ENCODE assay signal across 22 mouse cellular contexts in genomic region chr17:32359928-32360327, GRCm38 (mm10). TPM values are rescaled to one million over a fixed set of nuclear protein-coding genes. Genes with fewer than 3 reads are reported as not detected.
A peak's percentile ranks its signal among the peaks of the same experiment; 100 is the strongest.
DNase-seq lines count a peak whose midpoint lies in the region; ATAC-seq and TF ChIP-seq lines count a peak whose summit lies in the region.
"Had no signal": no experiment of that assay in that cellular context is flagged by ENCODE, and none has a peak within 500 bp of the region (broad histone marks: within the 10 kb centered on the region; RNA-seq: fewer than 3 reads in every experiment).

No protein-coding gene starts in this region.

- intact Hi-C loops in left cerebral cortex, postnatal 25 days (cut with DNase I), result no loop called here

- H3K4me3 ChIP-seq in embryonic facial prominence, embryonic 12.5 days, result no peak overlapping the region
- no peak overlapping the region for H3K4me3 ChIP-seq in embryonic facial prominence, embryonic 10.5 days
- no peak overlapping the region for H3K4me3 ChIP-seq in limb, embryonic 13.5 days
- H3K4me3 ChIP-seq in limb, embryonic 10.5 days, result no peak overlapping the region
- H3K4me3 ChIP-seq in ES-E14 (ENCODE audit: insufficient read depth in 1 of 2, low read depth in 1 of 2, low read length in 2 of 2, poor library complexity in 1 of 2, severe bottlenecking in 1 of 2), result no peak overlapping the region
- H3K4me3 ChIP-seq: embryonic facial prominence, embryonic 13.5 days; forebrain, embryonic 15.5 days; hindbrain, embryonic 12.5 days; midbrain, embryonic 15.5 days; myocyte had no signal

- H3K27ac ChIP-seq in embryonic facial prominence, embryonic 12.5 days, result no peak overlapping the region
- H3K27ac ChIP-seq in embryonic facial prominence, embryonic 10.5 days (replicated peaks), result no peak overlapping the region
- H3K27ac ChIP-seq in limb, embryonic 13.5 days, result no peak overlapping the region
- no peak overlapping the region for H3K27ac ChIP-seq in limb, embryonic 10.5 days
- no peak overlapping the region for H3K27ac ChIP-seq in ES-E14 (ENCODE audit: insufficient read depth, low read depth, low read length, poor library complexity, severe bottlenecking)
- H3K27ac ChIP-seq: embryonic facial prominence, embryonic 13.5 days; forebrain, embryonic 15.5 days; hindbrain, embryonic 12.5 days; midbrain, embryonic 15.5 days had no signal

- no peak for DNase-seq in embryonic facial prominence, embryonic 10.5 days (ENCODE audit: low spot score)
- no peak for DNase-seq in limb, embryonic 10.5 days (ENCODE audit: low spot score)
- DNase-seq in ES-E14 (ENCODE audit: low read depth, low spot score), result no peak
- DNase-seq in adrenal gland, postnatal 36 days, result peak; percentile 73 to 79
- DNase-seq in left cerebral cortex, postnatal 25 days (ENCODE audit: low spot score in 2 of 2), result no peak
- DNase-seq: cerebellum, adult 9-10 months; gastrocnemius, postnatal 25 days; kidney, adult 2 months; kidney, postnatal 14 days; liver, postnatal 0 days; lung, postnatal 10 days; right cerebral cortex, adult 18-20 months; thymus, postnatal 36 days had no signal

- ATAC-seq in embryonic facial prominence, embryonic 12.5 days (ENCODE audit: insufficient number of reproducible peaks, insufficient read depth, low FRiP score, low TSS enrichment), result 0 out of 2 replicates have a peak, but pooled peaks have one; percentile 12
- ATAC-seq in limb, embryonic 13.5 days (ENCODE audit: low FRiP score, low read depth), result no peak
- ATAC-seq: forebrain, embryonic 15.5 days; inflammation-experienced regulatory T-cells, adult 6 months; liver, postnatal 0 days; midbrain, embryonic 15.5 days had no signal

- H3K4me1 ChIP-seq in embryonic facial prominence, embryonic 12.5 days, result peaks cover 14% of the 10 kb centered on the region
- peaks cover 29% of the 10 kb centered on the region for H3K4me1 ChIP-seq in embryonic facial prominence, embryonic 10.5 days
- peaks cover 23% of the 10 kb centered on the region for H3K4me1 ChIP-seq in limb, embryonic 13.5 days
- H3K4me1 ChIP-seq in limb, embryonic 10.5 days, result peaks cover 22% of the 10 kb centered on the region
- peaks cover 0 to 14% of the 10 kb centered on the region in 2 experiments; a peak in 2 of 4 replicates for H3K4me1 ChIP-seq in ES-E14 (ENCODE audit: control insufficient read depth in 2 of 2, insufficient read depth in 2 of 2, low read length in 2 of 2, poor library complexity in 1 of 2)

- in situ Hi-C loops in ES-E14 (cut with MboI; ENCODE audit: low sequenced_read_pairs in 2 of 2, unreplicated experiment in 2 of 2), result no loop called here

- H3K9ac ChIP-seq in embryonic facial prominence, embryonic 12.5 days, result no peak overlapping the region
- H3K9ac ChIP-seq in limb, embryonic 13.5 days, result 0 out of 2 replicates have a peak overlapping the region, but pooled peaks have one; percentile 13
- 0 out of 2 replicates have a peak overlapping the region, but pooled peaks have one; percentile 16 for H3K9ac ChIP-seq in ES-E14 (ENCODE audit: insufficient read depth, low read depth, low read length, poor library complexity, severe bottlenecking)
- H3K9ac ChIP-seq: embryonic facial prominence, embryonic 13.5 days; forebrain, embryonic 15.5 days; hindbrain, embryonic 12.5 days; liver, postnatal 0 days; midbrain, embryonic 15.5 days had no signal

- no peaks in the 10 kb centered on the region for H3K9me3 ChIP-seq in embryonic facial prominence, embryonic 12.5 days
- no peaks in the 10 kb centered on the region for H3K9me3 ChIP-seq in embryonic facial prominence, embryonic 10.5 days
- no peaks in the 10 kb centered on the region for H3K9me3 ChIP-seq in limb, embryonic 13.5 days
- no peaks in the 10 kb centered on the region for H3K9me3 ChIP-seq in limb, embryonic 10.5 days (replicated peaks)
- no peaks in the 10 kb centered on the region for H3K9me3 ChIP-seq in ES-E14 (ENCODE audit: control insufficient read depth, insufficient read depth, low read depth, low read length)
- H3K9me3 ChIP-seq: embryonic facial prominence, embryonic 13.5 days; forebrain, embryonic 15.5 days; hindbrain, embryonic 12.5 days; midbrain, embryonic 15.5 days had no signal

- peaks cover 73% of the 10 kb centered on the region for H3K36me3 ChIP-seq in embryonic facial prominence, embryonic 12.5 days
- peaks cover 83% of the 10 kb centered on the region for H3K36me3 ChIP-seq in embryonic facial prominence, embryonic 10.5 days (replicated peaks)
- H3K36me3 ChIP-seq in limb, embryonic 13.5 days, result peaks cover 80% of the 10 kb centered on the region
- H3K36me3 ChIP-seq in limb, embryonic 10.5 days, result peaks cover 82% of the 10 kb centered on the region
- H3K36me3 ChIP-seq in ES-E14 (ENCODE audit: control insufficient read depth, insufficient read depth, low read length, poor library complexity, severe bottlenecking), result peaks cover 56% of the 10 kb centered on the region

- 86% methylated on average over 18 of the region's 18 CpGs for WGBS in embryonic facial prominence, embryonic 12.5 days
- 90% methylated on average over 18 of the region's 18 CpGs for WGBS in embryonic facial prominence, embryonic 10.5 days
- 86% methylated on average over 16 of the region's 18 CpGs for WGBS in limb, embryonic 13.5 days
- WGBS in limb, embryonic 10.5 days, result 92% methylated on average over 18 of the region's 18 CpGs

- no peak overlapping the region for H3K4me2 ChIP-seq in embryonic facial prominence, embryonic 12.5 days (replicated peaks)
- no peak overlapping the region for H3K4me2 ChIP-seq in limb, embryonic 13.5 days (replicated peaks)
- H3K4me2 ChIP-seq: embryonic facial prominence, embryonic 13.5 days; forebrain, embryonic 15.5 days; hindbrain, embryonic 12.5 days; midbrain, embryonic 15.5 days had no signal

- no peaks in the 10 kb centered on the region for H3K27me3 ChIP-seq in embryonic facial prominence, embryonic 12.5 days
- H3K27me3 ChIP-seq in embryonic facial prominence, embryonic 10.5 days (replicated peaks; ENCODE audit: low read depth, poor library complexity, severe bottlenecking), result no peaks in the 10 kb centered on the region
- H3K27me3 ChIP-seq in limb, embryonic 13.5 days, result no peaks in the 10 kb centered on the region
- no peaks in the 10 kb centered on the region for H3K27me3 ChIP-seq in limb, embryonic 10.5 days (ENCODE audit: low read depth, poor library complexity, severe bottlenecking)
- H3K27me3 ChIP-seq: CH12.LX; embryonic facial prominence, embryonic 13.5 days; forebrain, embryonic 15.5 days; hindbrain, embryonic 12.5 days; midbrain, embryonic 15.5 days had no signal

TF ChIP-seq in ES-E14, 5 proteins besides CTCF, POLR2A, EP300 and RAD21:
- TF ChIP-seq HCFC1 (IDR thresholded peaks at IDR 0.05; ENCODE audit: borderline replicate concordance, insufficient read depth, low read length) (no peak), CHD2 (IDR thresholded peaks at IDR 0.05; ENCODE audit: low read depth, low read length) (no peak), MAFK (IDR thresholded peaks at IDR 0.05; ENCODE audit: insufficient read depth, low read depth, low read length) (no peak), ZC3H11A (IDR thresholded peaks at IDR 0.05; ENCODE audit: borderline replicate concordance, low read depth, low read length) (no peak), ZNF384 (IDR thresholded peaks at IDR 0.05; ENCODE audit: low read depth, low read length) (no peak)

RNA-seq across cellular contexts. Expression of gene Akap8l, which starts 9.5 kb away (rescaled TPM):
- 107 and 118 TPM in 2 replicates for polyA plus RNA-seq in embryonic facial prominence, embryonic 12.5 days (2016; fragmentation: Nextera tagmentation; extraction: Ambion mirVana)
- 93.0 and 94.5 TPM in 2 replicates for polyA plus RNA-seq in embryonic facial prominence, embryonic 10.5 days (2016; fragmentation: Nextera tagmentation; extraction: Ambion mirVana)
- polyA plus RNA-seq in limb, embryonic 13.5 days (2015; fragmentation: Nextera tagmentation; extraction: Ambion mirVana), result 106 and 116 TPM in 2 replicates
- polyA plus RNA-seq in limb, embryonic 10.5 days (2016; fragmentation: Nextera tagmentation; extraction: Ambion mirVana), result 84.7 and 106 TPM in 2 replicates
- 63.6 and 126 TPM in 2 replicates for total RNA-seq in ES-E14 (2012; rRNA removed)
- total RNA-seq in adrenal gland, postnatal 36 days (2021), result 100 to 1,000 TPM in 1 of 2 experiments, 10 to 100 TPM in 1; 81.2 to 102 TPM
- 100 to 1,000 TPM; 179 to 230 TPM for total RNA-seq in left cerebral cortex, postnatal 25 days (2021)

RNA-seq across cellular contexts. Expression of gene Wiz, which starts 29.3 kb away (rescaled TPM):
- 34.0 and 36.5 TPM in 2 replicates for polyA plus RNA-seq in embryonic facial prominence, embryonic 12.5 days (2016; fragmentation: Nextera tagmentation; extraction: Ambion mirVana)
- 35.1 and 35.2 TPM in 2 replicates for polyA plus RNA-seq in embryonic facial prominence, embryonic 10.5 days (2016; fragmentation: Nextera tagmentation; extraction: Ambion mirVana)
- 23.4 and 25.2 TPM in 2 replicates for polyA plus RNA-seq in limb, embryonic 13.5 days (2015; fragmentation: Nextera tagmentation; extraction: Ambion mirVana)
- 36.7 and 37.2 TPM in 2 replicates for polyA plus RNA-seq in limb, embryonic 10.5 days (2016; fragmentation: Nextera tagmentation; extraction: Ambion mirVana)
- total RNA-seq in ES-E14 (2012; rRNA removed), result 10.4 and 12.4 TPM in 2 replicates
- 10 to 100 TPM; 48.5 to 49.9 TPM for total RNA-seq in adrenal gland, postnatal 36 days (2021)
- 10 to 100 TPM; 55.0 to 56.7 TPM for total RNA-seq in left cerebral cortex, postnatal 25 days (2021)

RNA-seq across cellular contexts. Expression of gene Akap8, which starts 38.9 kb away (rescaled TPM):
- polyA plus RNA-seq in embryonic facial prominence, embryonic 12.5 days (2016; fragmentation: Nextera tagmentation; extraction: Ambion mirVana), result 145 and 148 TPM in 2 replicates
- polyA plus RNA-seq in embryonic facial prominence, embryonic 10.5 days (2016; fragmentation: Nextera tagmentation; extraction: Ambion mirVana), result 152 and 159 TPM in 2 replicates
- 110 and 123 TPM in 2 replicates for polyA plus RNA-seq in limb, embryonic 13.5 days (2015; fragmentation: Nextera tagmentation; extraction: Ambion mirVana)
- 142 and 157 TPM in 2 replicates for polyA plus RNA-seq in limb, embryonic 10.5 days (2016; fragmentation: Nextera tagmentation; extraction: Ambion mirVana)
- total RNA-seq in ES-E14 (2012; rRNA removed), result 156 and 210 TPM in 2 replicates
- total RNA-seq in adrenal gland, postnatal 36 days (2021), result 10 to 100 TPM; 55.1 to 77.5 TPM
- 10 to 100 TPM; 71.1 to 94.8 TPM for total RNA-seq in left cerebral cortex, postnatal 25 days (2021)

RNA-seq across cellular contexts. Expression of gene Rasal3, which starts 43.5 kb away (rescaled TPM):
- polyA plus RNA-seq in embryonic facial prominence, embryonic 12.5 days (2016; fragmentation: Nextera tagmentation; extraction: Ambion mirVana), result 0.69 and 0.74 TPM in 2 replicates
- 0.64 and 0.85 TPM in 2 replicates for polyA plus RNA-seq in embryonic facial prominence, embryonic 10.5 days (2016; fragmentation: Nextera tagmentation; extraction: Ambion mirVana)
- 0.85 and 1.1 TPM in 2 replicates for polyA plus RNA-seq in limb, embryonic 13.5 days (2015; fragmentation: Nextera tagmentation; extraction: Ambion mirVana)
- polyA plus RNA-seq in limb, embryonic 10.5 days (2016; fragmentation: Nextera tagmentation; extraction: Ambion mirVana), result 0.33 and 0.53 TPM in 2 replicates
- 0.76 and 1.2 TPM in 2 replicates for total RNA-seq in ES-E14 (2012; rRNA removed)
- 1 to 10 TPM; 1.2 to 1.8 TPM for total RNA-seq in adrenal gland, postnatal 36 days (2021)
- total RNA-seq in left cerebral cortex, postnatal 25 days (2021), result 1 to 10 TPM; 3.9 to 4.1 TPM
- polyA plus RNA-seq: myocyte had no signal

Comparison
In these comparisons a context has a peak if more than half of its experiments do, and no peak if none do; other contexts are left out.
1. DNase-seq: peak in adrenal gland, postnatal 36 days (2 of 2); none in embryonic facial prominence, embryonic 10.5 days (single experiment), limb, embryonic 10.5 days (single experiment), ES-E14 (single experiment) and left cerebral cortex, postnatal 25 days (0 of 2).